Mouse (Mus musculus) urinary bladder, postnatal 4 days (tissue): Measurements from ENCODE around the gene Top2b.

Experiments used
- DNase-seq, 2 experiments: peaks; one replicate each; pipeline ENCODE4 v3.0.0; 2021 to 2022; ENCODE audit warnings: low spot score in 2 of 2

Top2b gene

GRCm38 (mm10) chr14:16427569-16427968 is 62.6 kb downstream of the Top2b start:
- DNase-seq = no peak

GRCm38 (mm10) chr14:16431941-16432499 is 67.0 kb downstream of the Top2b start:
- no peak for DNase-seq

- no peak for DNase-seq
These were observed 67.6 kb downstream of the Top2b start for GRCm38 (mm10) chr14:16432550-16432949.

GRCm38 (mm10) chr14:16433206-16433605 is 68.2 kb downstream of the Top2b start:
- DNase-seq = no peak

- no peak for DNase-seq
These were observed 69.6 kb downstream of the Top2b start for GRCm38 (mm10) chr14:16434396-16435171.

GRCm38 (mm10) chr14:16437386-16437785 is 72.4 kb downstream of the Top2b start:
- DNase-seq = no peak

- DNase-seq = no peak
These were observed 74.6 kb downstream of the Top2b start for GRCm38 (mm10) chr14:16439385-16440126.

- DNase-seq = no peak
These were observed 79.9 kb downstream of the Top2b start for GRCm38 (mm10) chr14:16444859-16445258.

- no peak for DNase-seq
These were observed 82.6 kb downstream of the Top2b start for GRCm38 (mm10) chr14:16447587-16447986.

GRCm38 (mm10) chr14:16448269-16448987 is 83.4 kb downstream of the Top2b start:
- DNase-seq = no peak

GRCm38 (mm10) chr14:16478606-16479323 is 113.8 kb downstream of the Top2b start:
- DNase-seq = no peak

GRCm38 (mm10) chr14:16479521-16479920 is 114.5 kb downstream of the Top2b start:
- no peak for DNase-seq

GRCm38 (mm10) chr14:16480621-16481020 is 115.6 kb downstream of the Top2b start:
- DNase-seq = no peak

- no peak for DNase-seq
These were observed 118.8 kb downstream of the Top2b start for GRCm38 (mm10) chr14:16483656-16484380.
